Mouse (Mus musculus) intestine, postnatal 0 days (tissue): ENCODE results near the gene B020011L13Rik. TPM values are rescaled to one million over a fixed set of nuclear protein-coding genes. Genes with fewer than 3 reads are reported as not detected.
"Not testable (repeated sequence)": the region's sequence is repeated elsewhere in the genome, so short reads cannot be mapped to it uniquely, and the experiment has no call there.

Experiments
- ATAC-seq: fragments of 200-750 bp; cut with Nextera tagmentation; 2 replicates; pipeline ENCODE4 v1.8.0; 2017; ENCODE audit warnings: mild to moderate bottlenecking, moderate TSS enrichment, moderate library complexity
- H3K27ac ChIP-seq: fragments of 300-500 bp; sonication (generic); 2 replicates; pipeline ENCODE4 v1.5.1; 2014; ENCODE audit warnings: mild to moderate bottlenecking, low read depth, low read length, moderate library complexity
- H3K27me3 ChIP-seq: fragments of 300-500 bp; sonication (generic); replicated peaks from 2 replicates; pipeline ENCODE4 v1.6.1; 2014; ENCODE audit warnings: low read length, mixed read lengths; ENCODE audit not compliant: control insufficient read depth, insufficient read depth
- H3K36me3 ChIP-seq: fragments of 300-500 bp; sonication (generic); 2 replicates; pipeline ENCODE4 v1.6.1; 2014; ENCODE audit warnings: mild to moderate bottlenecking, moderate library complexity; ENCODE audit not compliant: control insufficient read depth, insufficient read depth
- H3K4me1 ChIP-seq: fragments of 300-500 bp; sonication (generic); replicated peaks from 2 replicates; pipeline ENCODE4 v1.6.1; 2014; ENCODE audit warnings: antibody characterized with exemption, low read length, mixed read lengths; ENCODE audit not compliant: control insufficient read depth, insufficient read depth
- H3K4me2 ChIP-seq: fragments of 300-500 bp; sonication (generic); replicated peaks from 2 replicates; pipeline ENCODE4 v1.6.1; 2014; ENCODE audit warnings: low read depth, mild to moderate bottlenecking, moderate library complexity
- H3K4me3 ChIP-seq: fragments of 300-500 bp; sonication (generic); 2 replicates; pipeline ENCODE4 v1.5.1; 2014; ENCODE audit warnings: low read depth, low read length
- H3K9ac ChIP-seq: fragments of 300-500 bp; sonication (generic); 2 replicates; pipeline ENCODE4 v1.6.1; 2014; ENCODE audit warnings: mild to moderate bottlenecking, low read depth, low read length
- H3K9me3 ChIP-seq: fragments of 300-500 bp; sonication (generic); 2 replicates; pipeline ENCODE4 v1.6.1; 2016; ENCODE audit warnings: mixed run types; ENCODE audit not compliant: control insufficient read depth
- WGBS: fragments of 180-500 bp; shearing (Covaris S2); extraction: QIAGEN DNeasy Blood & Tissue Kit; methylation state at CpG from one replicate; pipeline ENCODE4 v1.1.7; 2014; 5-methylcytosine and 5-hydroxymethylcytosine counted together
- polyA plus RNA-seq: library from polyadenylated mRNA; unstranded; fragments of >200 nt; fragmentation: Nextera tagmentation; extraction: Ambion mirVana; gene quantifications from 2 replicates; pipeline ENCODE4 v1.2.1, GENCODE M21; 2015

Gene B020011L13Rik
- not detected in 2 replicates for polyA plus RNA-seq

DNA sequence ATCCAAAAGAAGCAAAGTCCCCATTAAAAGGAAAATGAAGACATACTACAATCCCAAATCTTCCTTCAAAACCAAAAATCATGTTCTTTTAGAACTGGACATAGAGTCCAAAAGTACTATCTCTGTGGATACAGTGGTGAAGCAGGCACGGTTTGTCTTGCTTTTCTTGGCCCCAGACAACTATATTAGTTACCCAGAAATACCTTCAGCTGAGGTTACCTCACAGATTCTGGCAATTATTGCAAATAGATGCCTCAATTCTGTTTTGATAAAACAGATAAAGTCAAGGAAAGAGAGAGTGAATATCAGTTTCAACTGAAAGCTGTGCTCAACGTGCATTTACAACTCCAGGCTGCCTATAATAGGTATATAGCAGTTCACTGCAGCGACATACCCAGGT is at the start of gene B020011L13Rik:
Gene B020011L13Rik (plus strand): TSS at position 301 of the 400 bp plus-strand sequence.
- not testable (repeated sequence) for ATAC-seq, H3K27ac ChIP-seq, H3K9me3 ChIP-seq, H3K4me1 ChIP-seq, H3K9ac ChIP-seq, H3K4me3 ChIP-seq, H3K27me3 ChIP-seq, H3K4me2 ChIP-seq, H3K36me3 ChIP-seq
- WGBS = 49% methylated on average over 3 of the region's 3 CpGs

DNA sequence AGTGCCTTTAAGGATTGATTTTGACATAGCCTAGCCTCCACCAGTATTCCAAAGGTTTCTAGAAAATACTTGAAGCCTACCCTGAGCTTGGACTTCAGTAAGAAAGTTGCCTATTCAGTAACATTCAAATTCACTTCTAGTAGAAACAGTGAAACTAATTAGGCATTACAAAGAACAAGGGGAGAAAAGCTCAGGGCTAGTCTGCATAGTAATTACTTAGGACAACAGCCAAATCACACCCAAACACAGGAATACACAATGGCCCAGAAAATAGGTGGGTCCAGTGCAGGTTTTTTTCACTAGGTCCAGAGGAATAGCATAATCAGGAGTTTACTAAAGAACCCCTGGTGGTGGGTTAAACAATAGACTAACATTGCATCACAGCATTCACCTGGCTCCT is 35.3 kb downstream of the B020011L13Rik start:
- H3K4me1 ChIP-seq, H3K36me3 ChIP-seq, H3K4me3 ChIP-seq, H3K27ac ChIP-seq, H3K4me2 ChIP-seq, H3K9ac ChIP-seq, H3K9me3 ChIP-seq, H3K27me3 ChIP-seq, ATAC-seq: not testable (repeated sequence)

DNA sequence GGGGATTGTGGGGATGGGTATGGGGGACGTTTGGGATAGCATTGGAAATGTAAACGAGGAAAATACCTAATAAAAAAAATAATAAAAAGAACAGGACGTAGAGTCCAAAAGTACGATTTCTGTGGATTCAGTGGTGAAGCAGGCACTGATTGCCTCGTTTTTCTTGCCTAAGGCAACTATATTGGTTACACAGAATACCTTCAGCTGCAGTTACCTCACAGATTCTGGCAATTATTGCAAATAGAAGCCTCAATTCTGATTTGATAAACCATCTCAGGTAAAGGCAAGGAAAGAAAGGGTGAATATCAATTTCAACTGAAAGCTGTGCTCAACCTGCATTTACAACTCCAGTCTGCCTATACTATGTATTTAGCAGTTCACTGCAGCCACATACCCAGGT is 48.8 kb downstream of the B020011L13Rik start, which contains the start of gene Gm28360:
Gene Gm28360 (plus strand): TSS at position 301 of the 400 bp plus-strand sequence.
- WGBS = 65% methylated on average over 5 of the region's 5 CpGs
- H3K4me3 ChIP-seq, ATAC-seq: not testable (repeated sequence)

DNA sequence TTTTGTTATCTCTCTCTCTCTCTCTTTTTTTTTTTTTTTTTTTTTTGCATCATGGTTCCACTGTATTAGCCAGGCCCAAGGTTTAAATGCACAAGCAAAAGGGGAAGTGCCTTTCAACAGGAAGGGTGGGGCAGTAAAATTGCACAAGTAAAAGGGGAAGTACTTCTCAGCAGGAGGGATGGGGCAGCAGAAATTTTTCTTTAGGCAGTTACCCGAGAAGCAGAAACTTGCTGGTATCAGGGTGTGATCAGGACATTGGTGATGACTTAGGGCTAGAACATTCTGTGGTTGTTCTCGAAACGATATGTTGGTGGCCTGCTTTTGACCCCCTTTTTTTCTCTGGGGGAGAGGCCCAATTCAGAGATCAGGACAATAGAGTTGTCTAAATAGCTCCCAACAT is 70.8 kb downstream of the B020011L13Rik start:
- H3K4me3 ChIP-seq, H3K9ac ChIP-seq, ATAC-seq, H3K27me3 ChIP-seq, H3K9me3 ChIP-seq, H3K4me2 ChIP-seq, H3K27ac ChIP-seq, H3K36me3 ChIP-seq, H3K4me1 ChIP-seq: not testable (repeated sequence)
- WGBS = 86% methylated on average over 3 of the region's 3 CpGs

More for the DNA sequence above, 48.8 kb downstream of the B020011L13Rik start, which contains the start of gene Gm28360:
- not testable (repeated sequence) for H3K9ac ChIP-seq, H3K27me3 ChIP-seq, H3K4me2 ChIP-seq, H3K9me3 ChIP-seq, H3K27ac ChIP-seq, H3K36me3 ChIP-seq, H3K4me1 ChIP-seq

Other genes starting within 250 kb of the B020011L13Rik start
- not detected in 2 replicates for gene Gm28363, start 84.0 kb upstream of the B020011L13Rik start, polyA plus RNA-seq
- gene Gm28360, start 48.9 kb downstream of the B020011L13Rik start, polyA plus RNA-seq = not detected in 2 replicates
- gene Gm28168, start 146.9 kb downstream of the B020011L13Rik start, polyA plus RNA-seq = not detected in 2 replicates
- gene Gm7145, start 184.8 kb downstream of the B020011L13Rik start, polyA plus RNA-seq = not detected in 2 replicates